Mouse (Mus musculus) neural tube, embryonic 12.5 days (tissue): Measurements from ENCODE around the gene Pear1. TPM values are rescaled to one million over a fixed set of nuclear protein-coding genes. Genes with fewer than 3 reads are reported as not detected.

ENCODE experiments used
- ATAC-seq: fragments of 200-750 bp; cut with Nextera tagmentation; 2 replicates; pipeline ENCODE4 v1.8.0; 2017; ENCODE audit warnings: low read depth, mild to moderate bottlenecking, moderate TSS enrichment, moderate library complexity; ENCODE audit not compliant: low FRiP score
- H3K27ac ChIP-seq: fragments of 300-500 bp; sonication (generic); 2 replicates; pipeline ENCODE4 v1.5.1; 2016
- H3K27me3 ChIP-seq: fragments of 300-500 bp; sonication (generic); replicated peaks from 2 replicates; pipeline ENCODE4 v1.6.1; 2016; ENCODE audit warnings: mild to moderate bottlenecking
- H3K36me3 ChIP-seq: fragments of 300-500 bp; sonication (generic); 2 replicates; pipeline ENCODE4 v1.6.1; 2016; ENCODE audit warnings: mild to moderate bottlenecking
- H3K4me1 ChIP-seq: fragments of 300-500 bp; sonication (generic); 2 replicates; pipeline ENCODE4 v1.6.1; 2016
- H3K4me2 ChIP-seq: fragments of 300-500 bp; sonication (generic); replicated peaks from 2 replicates; pipeline ENCODE4 v1.6.1; 2016; ENCODE audit warnings: mild to moderate bottlenecking
- H3K4me3 ChIP-seq: fragments of 300-500 bp; sonication (generic); 2 replicates; pipeline ENCODE4 v1.5.1; 2016
- H3K9ac ChIP-seq: fragments of 300-500 bp; sonication (generic); 2 replicates; pipeline ENCODE4 v1.6.1; 2016; ENCODE audit warnings: mild to moderate bottlenecking
- H3K9me3 ChIP-seq: fragments of 300-500 bp; sonication (generic); 2 replicates; pipeline ENCODE4 v1.6.1; 2016; ENCODE audit warnings: mild to moderate bottlenecking
- WGBS: fragments of 180-500 bp; shearing (Covaris S2); methylation state at CpG from one replicate; pipeline ENCODE4 v1.1.7; 2016; 5-methylcytosine and 5-hydroxymethylcytosine counted together
- polyA plus RNA-seq: library from polyadenylated mRNA; unstranded; fragments of >200 nt; fragmentation: Nextera tagmentation; extraction: Ambion mirVana; gene quantifications from 2 replicates; pipeline ENCODE4 v1.2.1, GENCODE M21; 2016

The Pear1 gene
- polyA plus RNA-seq, 1 experiment from 2014 or later = 11.7 TPM

GRCm38 (mm10) chr3:87801681-87802080 lies 22.4 kb downstream of the Pear1 start:
- H3K4me3 ChIP-seq = no peak overlapping the region
- H3K9ac ChIP-seq = no peak overlapping the region
- H3K4me1 ChIP-seq = peaks cover 11% of the 10 kb centered on the region
- 67% methylated on average over 5 of the region's 5 CpGs for WGBS
- H3K36me3 ChIP-seq = no peaks in the 10 kb centered on the region
- no peaks in the 10 kb centered on the region for H3K9me3 ChIP-seq
- ATAC-seq = no peak
- H3K27ac ChIP-seq = no peak overlapping the region
- H3K27me3 ChIP-seq = peaks cover 90% of the 10 kb centered on the region
- H3K4me2 ChIP-seq = no peak overlapping the region

- peak within 1 kb of the TSS; percentile 26 for H3K4me3 ChIP-seq
- H3K27ac ChIP-seq = no peak within 1 kb of the TSS
- H3K4me2 ChIP-seq = peak within 1 kb of the TSS; percentile 59
- peak within 1 kb of the TSS; percentile 48; the same call in 1 of the 2 replicates for H3K9ac ChIP-seq
- no peaks in the 10 kb centered on the region for H3K36me3 ChIP-seq
- H3K9me3 ChIP-seq = no peaks in the 10 kb centered on the region
- no peak for ATAC-seq
- H3K27me3 ChIP-seq = peaks cover 92% of the 10 kb centered on the region
- under 1% methylated on average over 29 of the region's 29 CpGs for WGBS
- peaks cover 16% of the 10 kb centered on the region for H3K4me1 ChIP-seq
Measured at GRCm38 (mm10) chr3:87796736-87797334, 27.3 kb downstream of the Pear1 start, which contains the start of gene Insrr. Insrr (plus strand) TSS chr3:87796951.

GRCm38 (mm10) chr3:87795336-87796277 lies 28.5 kb downstream of the Pear1 start:
- Histone ChIP-seq H3K4me1 (peaks cover 16% of the 10 kb centered on the region), H3K4me2 (peak overlapping the region; percentile 59), H3K36me3 (no peaks in the 10 kb centered on the region), H3K27ac (no peak overlapping the region), H3K9me3 (no peaks in the 10 kb centered on the region), H3K27me3 (peaks cover 87% of the 10 kb centered on the region), H3K4me3 (peak overlapping the region; percentile 34), H3K9ac (peak overlapping the region; percentile 44; the same call in 1 of the 2 replicates)
- 15% methylated on average over 33 of the region's 33 CpGs for WGBS
- no peak for ATAC-seq

- Histone ChIP-seq H3K9me3 (no peaks in the 10 kb centered on the region), H3K4me1 (peaks cover 21% of the 10 kb centered on the region), H3K36me3 (no peaks in the 10 kb centered on the region), H3K4me2 (peak within 1 kb of the TSS; percentile 59), H3K27ac (no peak within 1 kb of the TSS), H3K9ac (peak within 1 kb of the TSS; percentile 44; the same call in 1 of the 2 replicates), H3K4me3 (peak within 1 kb of the TSS; percentile 34), H3K27me3 (peaks cover 81% of the 10 kb centered on the region)
- peak; percentile 38; the same call in 1 of the 2 replicates for ATAC-seq
- WGBS = 0% methylated on average over 47 of the region's 47 CpGs
Measured at GRCm38 (mm10) chr3:87794922-87795325, 29.2 kb downstream of the Pear1 start, which contains the start of gene Ntrk1. Ntrk1 (minus strand) TSS chr3:87795162.

GRCm38 (mm10) chr3:87789768-87790167 lies 34.3 kb downstream of the Pear1 start:
- H3K27me3 ChIP-seq = peaks cover 40% of the 10 kb centered on the region
- H3K4me3 ChIP-seq = no peak overlapping the region
- 0 out of 2 replicates have a peak, but pooled peaks have one; percentile 61 for ATAC-seq
- no peak overlapping the region for H3K27ac ChIP-seq
- no peaks in the 10 kb centered on the region for H3K9me3 ChIP-seq
- peaks cover 18% of the 10 kb centered on the region for H3K4me1 ChIP-seq
- no peak overlapping the region for H3K9ac ChIP-seq
- H3K4me2 ChIP-seq = peak overlapping the region; percentile 16; the same call in 1 of the 2 replicates
- 26% methylated on average over 5 of the region's 5 CpGs for WGBS
- H3K36me3 ChIP-seq = no peaks in the 10 kb centered on the region

- H3K27me3 ChIP-seq = peaks cover 34% of the 10 kb centered on the region
- H3K9ac ChIP-seq = no peak overlapping the region
- H3K4me2 ChIP-seq = peak overlapping the region; percentile 16
- H3K4me3 ChIP-seq = no peak overlapping the region
- H3K36me3 ChIP-seq = no peaks in the 10 kb centered on the region
- H3K4me1 ChIP-seq = peaks cover 15% of the 10 kb centered on the region
- H3K27ac ChIP-seq = no peak overlapping the region
- 0 out of 2 replicates have a peak, but pooled peaks have one; percentile 17 for ATAC-seq
- no peaks in the 10 kb centered on the region for H3K9me3 ChIP-seq
- WGBS = 37% methylated on average over 1 of the region's 1 CpGs
Measured at GRCm38 (mm10) chr3:87789248-87789647, 34.9 kb downstream of the Pear1 start.

- 72% methylated on average over 6 of the region's 6 CpGs for WGBS
- Histone ChIP-seq H3K36me3 (no peaks in the 10 kb centered on the region), H3K9me3 (no peaks in the 10 kb centered on the region), H3K4me2 (no peak overlapping the region), H3K9ac (no peak overlapping the region), H3K4me1 (peaks cover 15% of the 10 kb centered on the region), H3K4me3 (no peak overlapping the region), H3K27ac (no peak overlapping the region), H3K27me3 (0 out of 2 replicates have a peak, but pooled peaks cover 4% of the 10 kb centered on the region)
- ATAC-seq = no peak
Measured at GRCm38 (mm10) chr3:87785626-87786214, 38.4 kb downstream of the Pear1 start.

GRCm38 (mm10) chr3:87785156-87785555 lies 39.0 kb downstream of the Pear1 start:
- no peak overlapping the region for H3K4me2 ChIP-seq
- H3K9me3 ChIP-seq = no peaks in the 10 kb centered on the region
- peaks cover 12% of the 10 kb centered on the region for H3K4me1 ChIP-seq
- H3K27me3 ChIP-seq = 0 out of 2 replicates have a peak, but pooled peaks cover 4% of the 10 kb centered on the region
- H3K36me3 ChIP-seq = no peaks in the 10 kb centered on the region
- H3K4me3 ChIP-seq = no peak overlapping the region
- WGBS = 87% methylated on average over 5 of the region's 5 CpGs
- no peak overlapping the region for H3K27ac ChIP-seq
- no peak for ATAC-seq
- no peak overlapping the region for H3K9ac ChIP-seq

- Histone ChIP-seq H3K9me3 (no peaks in the 10 kb centered on the region), H3K4me3 (no peak overlapping the region), H3K27me3 (peaks cover 10% of the 10 kb centered on the region; the same call in 1 of the 2 replicates), H3K4me1 (peaks cover 14% of the 10 kb centered on the region), H3K4me2 (no peak overlapping the region), H3K27ac (no peak overlapping the region), H3K36me3 (no peaks in the 10 kb centered on the region), H3K9ac (no peak overlapping the region)
- no peak for ATAC-seq
- 80% methylated on average over 25 of the region's 25 CpGs for WGBS
Measured at GRCm38 (mm10) chr3:87783282-87784023, 40.7 kb downstream of the Pear1 start.

GRCm38 (mm10) chr3:87779086-87779485 lies 45.0 kb downstream of the Pear1 start:
- no peak overlapping the region; the same call in 1 of the 2 replicates for H3K9ac ChIP-seq
- ATAC-seq = no peak

GRCm38 (mm10) chr3:87778283-87778682 lies 45.8 kb downstream of the Pear1 start:
- peaks cover 16% of the 10 kb centered on the region for H3K27me3 ChIP-seq
- H3K4me3 ChIP-seq = no peak overlapping the region
- WGBS = 57% methylated on average over 23 of the region's 23 CpGs
- H3K27ac ChIP-seq = no peak overlapping the region
- no peak for ATAC-seq
- peaks cover 34% of the 10 kb centered on the region for H3K4me1 ChIP-seq
- H3K4me2 ChIP-seq = peak overlapping the region; percentile 20; the same call in 1 of the 2 replicates
- no peaks in the 10 kb centered on the region for H3K36me3 ChIP-seq
- no peaks in the 10 kb centered on the region for H3K9me3 ChIP-seq
- H3K9ac ChIP-seq = peak overlapping the region; percentile 39; the same call in 1 of the 2 replicates

More at GRCm38 (mm10) chr3:87779086-87779485, 45.0 kb downstream of the Pear1 start:
- H3K27ac ChIP-seq = no peak overlapping the region
- H3K36me3 ChIP-seq = no peaks in the 10 kb centered on the region
- no peak overlapping the region for H3K4me3 ChIP-seq
- H3K4me2 ChIP-seq = no peak overlapping the region
- 47% methylated on average over 2 of the region's 2 CpGs for WGBS
- H3K27me3 ChIP-seq = peaks cover 16% of the 10 kb centered on the region
- no peaks in the 10 kb centered on the region for H3K9me3 ChIP-seq
- peaks cover 34% of the 10 kb centered on the region for H3K4me1 ChIP-seq
